Mouse (Mus musculus) CH12.LX (cell line): ENCODE measurements around the gene Ssbp3. TPM values are rescaled to one million over a fixed set of nuclear protein-coding genes. Genes with fewer than 3 reads are reported as not detected.

Experiments used
- DNase-seq: peaks from one replicate; pipeline ENCODE4 v3.0.0-alpha.2; 2013; ENCODE audit errors: extremely low read depth
- H3K27ac ChIP-seq: 2 replicates; pipeline ENCODE4 v1.5.1; 2012; ENCODE audit warnings: low read depth, mild to moderate bottlenecking, control low read depth, moderate library complexity; ENCODE audit not compliant: insufficient read depth
- H3K27me3 ChIP-seq: replicated peaks from 2 replicates; pipeline ENCODE3; 2012; ENCODE audit warnings: inconsistent platforms
- H3K36me3 ChIP-seq, 2 experiments: replicated peaks in 1 of 2; 2 replicates each; pipeline versions ENCODE3 to v1.6.1; 2012; ENCODE audit warnings: inconsistent platforms in 1 of 2, low read length in 1 of 2, mild to moderate bottlenecking in 1 of 2, mixed read lengths in 1 of 2, moderate library complexity in 1 of 2; ENCODE audit not compliant: control insufficient read depth in 1 of 2, insufficient read depth in 1 of 2
- H3K4me1 ChIP-seq, 2 experiments: 2 replicates each; pipeline ENCODE4 v1.6.1; 2012; ENCODE audit warnings: inconsistent platforms in 1 of 2, moderate library complexity in 1 of 2; ENCODE audit not compliant: insufficient read depth in 2 of 2, control insufficient read depth in 1 of 2
- H3K4me2 ChIP-seq: 2 replicates; pipeline ENCODE4 v1.6.1; 2012; ENCODE audit warnings: low read depth, mild to moderate bottlenecking, control low read depth; ENCODE audit not compliant: poor library complexity, insufficient read depth, severe bottlenecking
- H3K4me3 ChIP-seq, 3 experiments: fragments of 150-350 bp in 1 of 3; sonication (generic) in 1 of 3; replicated peaks in 1 of 3; 2 replicates each; pipeline versions ENCODE3 to v1.5.1; 2011 to 2012; ENCODE audit warnings: low read depth in 2 of 3, low read length in 2 of 3, mild to moderate bottlenecking in 2 of 3, moderate library complexity in 2 of 3, control low read depth in 1 of 3, improper control_type of control experiment in 1 of 3, inconsistent platforms in 1 of 3, mixed read lengths in 1 of 3; ENCODE audit not compliant: poor library complexity in 1 of 3
- H3K79me2 ChIP-seq: replicated peaks from 2 replicates; pipeline ENCODE4 v1.6.1; 2012; ENCODE audit warnings: mild to moderate bottlenecking, moderate library complexity; ENCODE audit not compliant: control insufficient read depth, poor library complexity, insufficient read depth, severe bottlenecking; ENCODE audit errors: extremely low read depth
- H3K9ac ChIP-seq: 2 replicates; pipeline ENCODE4 v1.6.1; 2012; ENCODE audit warnings: low read depth, mild to moderate bottlenecking, control low read depth, moderate library complexity; ENCODE audit not compliant: insufficient read depth
- H3K9me3 ChIP-seq: replicated peaks from 2 replicates; pipeline ENCODE3; 2012; ENCODE audit warnings: low read length, inconsistent platforms, mixed read lengths
- BHLHE40 ChIP-seq: IDR thresholded peaks from 2 replicates; pipeline ENCODE4 v1.6.1; 2011; ENCODE audit warnings: mild to moderate bottlenecking, low read depth, low read length, improper control_type of control experiment
- CHD1 ChIP-seq: IDR thresholded peaks from 2 replicates; pipeline ENCODE4 v1.6.1; 2012; ENCODE audit warnings: low read depth, low read length, improper control_type of control experiment, inconsistent platforms
- CHD2 ChIP-seq: IDR thresholded peaks from 2 replicates; pipeline ENCODE4 v1.6.1; 2011; ENCODE audit warnings: low read length, improper control_type of control experiment
- E2F4 ChIP-seq: IDR thresholded peaks from 2 replicates; pipeline ENCODE4 v1.6.1; 2011; ENCODE audit warnings: low read depth, low read length, improper control_type of control experiment; ENCODE audit not compliant: insufficient replicate concordance
- ELF1 ChIP-seq: IDR thresholded peaks from 2 replicates; pipeline ENCODE4 v1.6.1; 2014; ENCODE audit warnings: low read depth, mild to moderate bottlenecking, inconsistent platforms, low read length, improper control_type of control experiment
- EP300 ChIP-seq: IDR thresholded peaks from 2 replicates; pipeline ENCODE4 v1.6.1; 2011; ENCODE audit warnings: low read length, improper control_type of control experiment
- ETS1 ChIP-seq: conservative IDR thresholded peaks from 2 replicates; pipeline ENCODE4 v1.6.1; 2012; ENCODE audit warnings: low read depth, mild to moderate bottlenecking, inconsistent platforms, low read length, improper control_type of control experiment, moderate library complexity
- GABPA ChIP-seq: IDR thresholded peaks from 2 replicates; pipeline ENCODE4 v1.6.1; 2012; ENCODE audit warnings: low read depth, low read length, improper control_type of control experiment, inconsistent platforms; ENCODE audit not compliant: insufficient replicate concordance
- HCFC1 ChIP-seq: IDR thresholded peaks from 2 replicates; pipeline ENCODE4 v1.6.1; 2012; ENCODE audit warnings: low read depth, mild to moderate bottlenecking, inconsistent platforms, low read length, improper control_type of control experiment
- IRF4 ChIP-seq: IDR thresholded peaks from 2 replicates; pipeline ENCODE4 v1.6.1; 2014; ENCODE audit warnings: low read depth, mild to moderate bottlenecking, inconsistent platforms, low read length, improper control_type of control experiment
- JUND ChIP-seq: conservative IDR thresholded peaks from 2 replicates; pipeline ENCODE4 v1.6.1; 2011; ENCODE audit warnings: low read depth, low read length, improper control_type of control experiment
- KAT2A ChIP-seq: IDR thresholded peaks from 2 replicates; pipeline ENCODE4 v1.6.1; 2012; ENCODE audit warnings: low read length, improper control_type of control experiment, inconsistent platforms; ENCODE audit not compliant: insufficient replicate concordance
- MAZ ChIP-seq: IDR thresholded peaks from 2 replicates; pipeline ENCODE4 v1.6.1; 2012; ENCODE audit warnings: low read depth, mild to moderate bottlenecking, inconsistent platforms, low read length, improper control_type of control experiment, moderate library complexity
- MEF2A ChIP-seq: IDR thresholded peaks from 2 replicates; pipeline ENCODE4 v1.6.1; 2014; ENCODE audit warnings: low read depth, mild to moderate bottlenecking, inconsistent platforms, low read length, improper control_type of control experiment, borderline replicate concordance
- MYC ChIP-seq: IDR thresholded peaks from 2 replicates; pipeline ENCODE4 v1.6.1; 2011; ENCODE audit warnings: low read depth, mild to moderate bottlenecking, improper control_type of control experiment, low read length
- NELFE ChIP-seq: IDR thresholded peaks from 2 replicates; pipeline ENCODE4 v1.6.1; 2011; ENCODE audit warnings: low read depth, low read length, improper control_type of control experiment
- PAX5 ChIP-seq: IDR thresholded peaks from 2 replicates; pipeline ENCODE4 v1.6.1; 2012; ENCODE audit warnings: low read length, inconsistent platforms, mixed read lengths
- POLR2A ChIP-seq: IDR thresholded peaks from 2 replicates; pipeline ENCODE4 v1.6.1; 2011; ENCODE audit warnings: low read depth, mild to moderate bottlenecking, improper control_type of control experiment, low read length
- POLR2AphosphoS2 ChIP-seq: IDR thresholded peaks from 2 replicates; pipeline ENCODE4 v1.6.1; 2011; ENCODE audit warnings: low read depth, low read length, improper control_type of control experiment
- RAD21 ChIP-seq: IDR thresholded peaks from 2 replicates; pipeline ENCODE4 v1.6.1; 2011; ENCODE audit warnings: low read depth, mild to moderate bottlenecking, low read length, improper control_type of control experiment, moderate library complexity
- SIN3A ChIP-seq: IDR thresholded peaks from 2 replicates; pipeline ENCODE4 v1.6.1; 2012; ENCODE audit warnings: low read length, improper control_type of control experiment, inconsistent platforms
- SMC3 ChIP-seq: IDR thresholded peaks from 2 replicates; pipeline ENCODE4 v1.6.1; 2011; ENCODE audit warnings: low read depth, low read length, improper control_type of control experiment
- TBP ChIP-seq: conservative IDR thresholded peaks from 2 replicates; pipeline ENCODE4 v1.6.1; 2011; ENCODE audit warnings: low read depth, low read length, improper control_type of control experiment
- TCF12 ChIP-seq: IDR thresholded peaks from 2 replicates; pipeline ENCODE4 v1.6.1; 2014; ENCODE audit warnings: low read depth, mild to moderate bottlenecking, inconsistent platforms, low read length, improper control_type of control experiment
- UBTF ChIP-seq: IDR thresholded peaks from 2 replicates; pipeline ENCODE4 v1.6.1; 2012; ENCODE audit warnings: low read depth, mild to moderate bottlenecking, inconsistent platforms, low read length, improper control_type of control experiment, moderate library complexity
- USF1 ChIP-seq: IDR thresholded peaks from 2 replicates; pipeline ENCODE4 v1.6.1; 2014; ENCODE audit warnings: low read depth, mild to moderate bottlenecking, inconsistent platforms, low read length, improper control_type of control experiment
- USF2 ChIP-seq: conservative IDR thresholded peaks from 2 replicates; pipeline ENCODE4 v1.6.1; 2011; ENCODE audit warnings: low read depth, low read length, improper control_type of control experiment
- ZKSCAN1 ChIP-seq: IDR thresholded peaks from 2 replicates; pipeline ENCODE4 v1.6.1; 2012; ENCODE audit warnings: low read depth, inconsistent platforms, low read length, improper control_type of control experiment, borderline replicate concordance
- ZMIZ1 ChIP-seq: IDR thresholded peaks from 2 replicates; pipeline ENCODE4 v1.6.1; 2012; ENCODE audit warnings: low read depth, mild to moderate bottlenecking, inconsistent platforms, low read length, improper control_type of control experiment
- ZNF384 ChIP-seq: IDR thresholded peaks from 2 replicates; pipeline ENCODE4 v1.6.1; 2012; ENCODE audit warnings: low read depth, low read length, improper control_type of control experiment, inconsistent platforms
- dilution Hi-C: fragments of 300-500 bp; cut with MboI; formaldehyde crosslinking; loops from 2 replicates; pipeline ENCODE4 v1.14.3; 2020; ENCODE audit warnings: low sequenced_read_pairs; ENCODE audit not compliant: extremely low pct_unique_long_range_greater_than_20kb, extremely low pct_ligation_motif_present
- in situ Hi-C: fragments of 300-500 bp; cut with MboI; formaldehyde crosslinking; loops from 3 replicates; pipeline ENCODE4 v1.14.3; 2019; ENCODE audit warnings: low sequenced_read_pairs, low pct_ligation_motif_present, low pct_unique_long_range_greater_than_20kb, mixed read lengths
- polyA plus RNA-seq: library from polyadenylated mRNA; unstranded; fragments of >175 nt; gene quantifications from 2 replicates; pipeline ENCODE4 v1.2.1, GENCODE M21; 2012; ENCODE audit warnings: low read depth; ENCODE audit not compliant: insufficient read length
- total RNA-seq, 2 experiments: library from RNA; depleted of rRNA; stranded (reverse); fragments of 300-350 nt in 1 of 2; fragments of >200 nt in 1 of 2; gene quantifications; 2 replicates each; pipeline ENCODE4 v1.2.3; 2012 to 2014

Gene Ssbp3
- total and polyA plus RNA-seq, 3 experiments, result 32.4 to 129 (median 76.5) TPM

GRCm38 (mm10) chr4:107091696-107092095 lies 181.2 kb downstream of the Ssbp3 start:
- no peaks in the 10 kb centered on the region for H3K9me3 ChIP-seq
- TF ChIP-seq E2F4 (no peak), CHD2 (no peak), ELF1 (no peak), PAX5 (no peak), ZKSCAN1 (no peak)
- dilution Hi-C loops, result no loop called here
- no peak overlapping the region for H3K4me3 ChIP-seq
- no peaks in the 10 kb centered on the region for H3K27me3 ChIP-seq
- no peak overlapping the region for H3K9ac ChIP-seq
- no peak for DNase-seq
- no peak overlapping the region for H3K27ac ChIP-seq
- no peaks in the 10 kb centered on the region for H3K79me2 ChIP-seq
- no peak overlapping the region for H3K4me2 ChIP-seq
- H3K36me3 ChIP-seq, result no peaks in the 10 kb centered on the region
- in situ Hi-C loops, result no loop called here
- peaks cover 24 to 59% of the 10 kb centered on the region in 2 experiments for H3K4me1 ChIP-seq

GRCm38 (mm10) chr4:107094484-107095187 lies 184.1 kb downstream of the Ssbp3 start:
- in situ Hi-C loops (no loop called here), dilution Hi-C loops (no loop called here)
- Histone ChIP-seq H3K4me3 (peak overlapping the region; percentile 33 to 59 (median 47)), H3K4me2 (peak overlapping the region; percentile 25), H3K9ac (peak overlapping the region; percentile 10; the same call in 1 of the 2 replicates), H3K27me3 (no peaks in the 10 kb centered on the region), H3K9me3 (no peaks in the 10 kb centered on the region), H3K4me1 (peaks cover 24 to 65% of the 10 kb centered on the region in 2 experiments), H3K27ac (peak overlapping the region; percentile 62), H3K79me2 (no peaks in the 10 kb centered on the region), H3K36me3 (peaks cover 0 to 25% of the 10 kb centered on the region in 2 experiments)
- peak; percentile 90 for DNase-seq
- TF ChIP-seq IRF4 (peak; percentile 71), MYC (peak; percentile 94), CHD2 (peak; percentile 65), ELF1 (peak; percentile 80), RAD21 (no peak), ZNF384 (no peak), USF1 (no peak), MAZ (0 out of 2 replicates have a peak, but pooled peaks have one; percentile 18), TCF12 (peak; percentile 82), USF2 (no peak), CHD1 (no peak), GABPA (no peak), EP300 (peak; percentile 82), SMC3 (no peak), ZMIZ1 (peak; percentile 78), KAT2A (no peak), BHLHE40 (peak; percentile 58), HCFC1 (no peak; the same call in 1 of the 2 replicates), ZKSCAN1 (no peak), SIN3A (0 out of 2 replicates have a peak, but pooled peaks have one; percentile 45), UBTF (no peak), NELFE (peak; percentile 60; the same call in 1 of the 2 replicates), POLR2AphosphoS2 (peak; percentile 52; the same call in 1 of the 2 replicates), ETS1 (peak; percentile 47; the same call in 1 of the 2 replicates), POLR2A (peak; percentile 75), MEF2A (0 out of 2 replicates have a peak, but pooled peaks have one; percentile 15), TBP (peak; percentile 74; the same call in 1 of the 2 replicates), JUND (peak; percentile 93), PAX5 (no peak)
